Mouse (Mus musculus) heart, postnatal 10 days (tissue): Measurements from ENCODE around the gene Lhx6. TPM values are rescaled to one million over a fixed set of nuclear protein-coding genes. Genes with fewer than 3 reads are reported as not detected.

Experiments used
- DNase-seq, 2 experiments: peaks; one replicate each; pipeline ENCODE4 v3.0.0; 2021
- intact Hi-C: fragments of 180-260 bp; cut with DNase I; formaldehyde crosslinking; loops from one replicate; pipeline ENCODE4 v1.15.1; 2025
- total RNA-seq, 2 experiments: library from RNA; stranded (reverse); gene quantifications; 2 replicates each; pipeline ENCODE4 v1.2.3; 2021

Lhx6 gene
- total RNA-seq, 2 experiments from 2014 or later, result 10.1 to 10.3 TPM

GRCm38 (mm10) chr2:36048164-36048563 is 57.0 kb downstream of the Lhx6 start:
- peak in 1 of 2 experiments; percentile 35 for DNase-seq
- intact Hi-C loops, result no loop called here

DNA sequence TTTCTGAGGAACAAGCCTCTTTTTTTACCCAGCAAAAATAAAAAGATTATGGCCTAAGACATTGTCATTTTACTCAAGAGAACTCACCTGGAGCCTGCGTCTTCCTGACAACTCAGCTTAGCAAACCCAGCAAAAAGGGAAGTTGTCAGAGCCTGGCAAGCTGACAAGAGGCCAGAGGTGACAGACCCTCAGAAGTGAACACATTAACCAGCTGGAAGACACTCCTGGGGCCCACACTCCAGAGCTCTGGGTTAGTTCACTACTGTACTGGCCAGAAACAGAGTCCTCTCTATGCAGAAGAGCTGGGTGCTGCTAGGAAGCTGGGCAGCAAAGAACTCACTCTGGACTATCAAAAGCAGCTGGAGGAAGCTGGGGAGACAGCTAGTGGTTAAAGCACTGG is 64.3 kb downstream of the Lhx6 start:
- intact Hi-C loops, result no loop called here
- DNase-seq, result no peak

- intact Hi-C loops, result loop anchor here (5.0 kb wide), 1 partner anchor 88 kb away; no protein-coding TSS in a partner anchor
- DNase-seq, result no peak
Observed at GRCm38 (mm10) chr2:36039297-36039985, 65.8 kb downstream of the Lhx6 start.

- intact Hi-C loops, result loop anchor here (5.0 kb wide), 1 partner anchor 92 kb away; no protein-coding TSS in a partner anchor
- DNase-seq, result peak; percentile 45 to 50
Observed at GRCm38 (mm10) chr2:36035413-36036081, 69.7 kb downstream of the Lhx6 start.

DNA sequence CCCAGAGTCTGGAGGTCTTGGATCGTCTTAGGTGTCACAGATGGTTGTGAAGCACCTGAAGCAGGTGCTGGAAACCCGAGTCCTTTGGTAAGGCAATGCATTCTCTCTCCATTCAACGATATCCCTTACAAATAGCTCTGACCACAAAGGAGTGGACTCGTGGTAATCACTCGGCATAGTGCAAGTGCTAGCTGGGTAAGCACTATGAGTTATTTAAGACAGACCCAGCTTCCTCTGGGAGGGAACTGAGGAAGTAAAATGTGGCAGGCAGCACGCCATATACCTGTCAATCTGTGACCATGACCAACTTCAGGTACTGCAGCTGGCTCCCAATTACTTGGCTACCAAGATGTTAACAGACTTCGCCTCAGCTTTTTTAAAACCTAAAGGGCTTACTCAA is 70.3 kb downstream of the Lhx6 start:
- intact Hi-C loops, result loop anchor here (5.0 kb wide), 1 partner anchor 92 kb away; no protein-coding TSS in a partner anchor
- DNase-seq, result no peak

DNA sequence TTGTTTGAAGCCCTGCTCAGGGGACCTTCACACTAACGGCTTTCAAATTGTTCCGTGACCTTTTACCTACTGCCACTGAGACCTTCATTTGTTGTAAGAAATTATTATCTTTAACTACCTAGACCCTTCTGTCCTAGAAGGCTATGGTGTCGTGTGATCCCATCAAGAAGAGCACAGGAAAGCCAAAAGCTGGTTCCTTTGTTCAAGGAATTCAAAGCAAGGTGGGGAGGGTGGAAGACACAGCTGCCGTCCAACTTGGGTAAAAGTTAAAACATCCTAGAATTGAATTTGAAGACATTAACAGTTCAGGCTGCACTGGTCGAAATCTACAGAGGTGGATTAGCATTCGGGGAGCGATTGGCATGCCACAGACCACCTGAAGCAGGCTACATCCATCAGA is 71.2 kb downstream of the Lhx6 start:
- intact Hi-C loops, result no loop called here
- no peak for DNase-seq

- no peak for DNase-seq
- intact Hi-C loops, result no loop called here
Observed at GRCm38 (mm10) chr2:36032884-36033283, 72.3 kb downstream of the Lhx6 start.

Other genes with a start within 250 kb of the Lhx6 start
- 1 to 10 TPM; 1.8 to 2.5 TPM for gene Ttll11, start 125.5 kb downstream of the Lhx6 start, total RNA-seq
- 100 to 1,000 TPM; 550 to 581 TPM for gene Ndufa8, start 56.0 kb downstream of the Lhx6 start, total RNA-seq
- not detected for gene Morn5, start 56.0 kb downstream of the Lhx6 start, total RNA-seq
- gene Mrrf, start 31.0 kb upstream of the Lhx6 start, total RNA-seq, result 10 to 100 TPM; 40.2 to 40.6 TPM
- gene Rbm18, start 31.4 kb upstream of the Lhx6 start, total RNA-seq, result 10 to 100 TPM; 41.7 TPM
- gene Ptgs1, start 125.0 kb upstream of the Lhx6 start, total RNA-seq, result 10 to 100 TPM; 15.5 to 16.0 TPM